Mouse (Mus musculus) embryonic fibroblast, embryonic 13.5 days (primary cell): ENCODE results near the gene Ccdc61.

Source experiments
- CTCF ChIP-seq: IDR thresholded peaks from 2 replicates; pipeline ENCODE4 v1.5.1; 2011; ENCODE audit warnings: mild to moderate bottlenecking, control low read depth, low read length, moderate library complexity, borderline replicate concordance; ENCODE audit not compliant: insufficient read depth
- POLR2A ChIP-seq: IDR thresholded peaks from 2 replicates; pipeline ENCODE4 v1.6.1; 2011; ENCODE audit warnings: low read depth, mild to moderate bottlenecking, control low read depth, low read length, moderate library complexity

GRCm38 (mm10) chr7:18948151-18948550, 37.9 kb upstream of the Ccdc61 start:
- no peak for TF ChIP-seq CTCF
- TF ChIP-seq POLR2A = no peak
